Mouse (Mus musculus): Measurements from ENCODE around the gene Tmco1. TPM values are rescaled to one million over a fixed set of nuclear protein-coding genes. Genes with fewer than 3 reads are reported as not detected.
A peak's percentile ranks its signal among the peaks of the same experiment; 100 is the strongest.

Gene Tmco1
- polyA plus RNA-seq, 1 experiment from 2014 or later = 91.5 TPM

DNA sequence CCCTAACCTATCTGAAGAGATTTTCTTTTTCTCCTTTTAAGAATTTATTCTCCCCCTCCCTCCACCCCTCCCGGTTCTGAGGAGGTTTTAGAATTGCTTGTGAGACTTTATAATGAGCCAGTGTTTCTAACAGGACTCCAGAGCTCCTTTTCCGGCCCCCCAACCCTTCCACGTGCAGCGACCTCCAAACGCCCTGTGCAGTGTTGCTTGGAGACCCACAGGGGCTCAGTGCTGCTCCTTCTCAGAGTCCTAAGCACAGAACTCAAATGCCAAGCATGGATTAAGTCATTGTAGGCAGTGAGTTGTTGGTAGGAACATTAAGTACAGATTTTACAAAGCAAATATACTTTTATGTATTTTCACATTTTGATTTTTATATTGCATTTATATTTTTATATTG is 55.1 kb downstream of the Tmco1 start:
- H3K9ac ChIP-seq = no peak overlapping the region
- H3K36me3 ChIP-seq (ENCODE audit: insufficient read depth) = peaks cover 24% of the 10 kb centered on the region; the same call in 1 of the 2 replicates
- no peak overlapping the region for H3K4me2 ChIP-seq
- no peak for TF ChIP-seq CTCF (IDR thresholded peaks at IDR 0.05; ENCODE audit: low read depth)
- ATAC-seq (ENCODE audit: insufficient read depth) (no peak), DNase-seq (no peak)
- H3K4me1 ChIP-seq (ENCODE audit: insufficient read depth) = no peaks in the 10 kb centered on the region
- H3K9me3 ChIP-seq (ENCODE audit: low read depth, low read length) = no peaks in the 10 kb centered on the region
- no peaks in the 10 kb centered on the region for H3K27me3 ChIP-seq (ENCODE audit: insufficient read depth, low read length)
- H3K27ac ChIP-seq (ENCODE audit: low read depth) = no peak overlapping the region
- 66% methylated on average over 5 of the region's 5 CpGs for WGBS
- no peak overlapping the region for H3K4me3 ChIP-seq (ENCODE audit: low read depth, low read length)

DNA sequence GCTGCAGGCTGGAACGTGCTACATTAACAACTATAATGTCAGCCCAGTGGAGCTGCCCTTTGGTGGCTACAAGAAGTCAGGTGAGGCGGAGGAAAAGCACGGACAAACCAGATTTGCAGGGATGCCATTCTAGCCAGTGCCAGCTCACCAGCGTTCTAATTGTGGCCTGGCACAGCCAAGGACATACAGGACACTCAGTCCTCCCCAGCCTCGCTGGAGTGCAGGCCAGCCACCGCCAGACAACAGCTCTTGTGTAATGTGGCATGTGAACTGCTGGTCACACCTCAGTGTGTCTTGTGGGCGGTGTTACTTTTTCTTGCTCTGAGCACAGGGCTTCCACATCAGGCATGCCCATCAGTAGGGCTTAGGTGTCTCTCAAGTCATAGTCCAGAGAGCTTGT is 57.6 kb downstream of the Tmco1 start:
- no peak for DNase-seq
- H3K9me3 ChIP-seq (ENCODE audit: low read depth, low read length) = no peaks in the 10 kb centered on the region
- TF ChIP-seq CTCF (IDR thresholded peaks at IDR 0.05; ENCODE audit: low read depth) = no peak
- H3K27me3 ChIP-seq (ENCODE audit: insufficient read depth, low read length) = no peaks in the 10 kb centered on the region
- no peak overlapping the region for H3K4me2 ChIP-seq
- H3K27ac ChIP-seq (ENCODE audit: low read depth) = no peak overlapping the region
- no peak overlapping the region for H3K9ac ChIP-seq
- peaks cover 28% of the 10 kb centered on the region; the same call in 1 of the 2 replicates for H3K36me3 ChIP-seq (ENCODE audit: insufficient read depth)
- H3K4me1 ChIP-seq (ENCODE audit: insufficient read depth) = no peaks in the 10 kb centered on the region
- no peak for ATAC-seq (ENCODE audit: insufficient read depth)
- WGBS = 85% methylated on average over 7 of the region's 7 CpGs
- H3K4me3 ChIP-seq (ENCODE audit: low read depth, low read length) = no peak overlapping the region

DNA sequence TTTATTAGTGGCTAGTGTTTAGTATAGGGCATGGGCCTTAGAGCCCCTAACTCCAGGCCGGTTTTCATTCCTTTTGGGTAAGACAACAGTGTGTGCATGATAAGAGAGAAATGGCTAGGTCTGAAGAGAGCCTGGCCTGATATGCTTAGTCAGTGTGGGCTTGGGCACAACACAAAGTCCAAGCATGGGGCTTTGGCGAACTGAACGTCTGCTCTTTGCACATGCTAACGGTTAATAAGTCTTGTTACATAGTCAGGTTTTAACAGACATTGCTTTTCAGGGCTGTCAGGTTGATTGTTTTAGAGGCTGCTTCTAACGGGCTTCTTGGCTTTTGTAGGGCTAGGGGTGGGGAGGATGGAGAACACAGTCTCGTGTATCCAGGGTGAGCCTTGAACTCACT is 58.4 kb downstream of the Tmco1 start:
- H3K27ac ChIP-seq (ENCODE audit: low read depth) = no peak overlapping the region
- H3K4me3 ChIP-seq (ENCODE audit: low read depth, low read length) = no peak overlapping the region
- H3K4me2 ChIP-seq = no peak overlapping the region
- no peak for TF ChIP-seq CTCF (IDR thresholded peaks at IDR 0.05; ENCODE audit: low read depth)
- no peaks in the 10 kb centered on the region for H3K27me3 ChIP-seq (ENCODE audit: insufficient read depth, low read length)
- WGBS = 81% methylated on average over 6 of the region's 6 CpGs
- H3K9me3 ChIP-seq (ENCODE audit: low read depth, low read length) = no peaks in the 10 kb centered on the region
- DNase-seq (no peak), ATAC-seq (ENCODE audit: insufficient read depth) (no peak)
- H3K36me3 ChIP-seq (ENCODE audit: insufficient read depth) = peaks cover 21% of the 10 kb centered on the region; the same call in 1 of the 2 replicates
- H3K9ac ChIP-seq = no peak overlapping the region
- H3K4me1 ChIP-seq (ENCODE audit: insufficient read depth) = no peaks in the 10 kb centered on the region

GRCm38 (mm10) chr1:167368018-167368417 is 59.8 kb downstream of the Tmco1 start:
- WGBS = 81% methylated on average over 4 of the region's 4 CpGs
- Histone ChIP-seq H3K4me2 (no peak overlapping the region), H3K27ac (ENCODE audit: low read depth) (no peak overlapping the region), H3K4me3 (ENCODE audit: low read depth, low read length) (no peak overlapping the region), H3K9ac (no peak overlapping the region), H3K4me1 (ENCODE audit: insufficient read depth) (no peaks in the 10 kb centered on the region), H3K9me3 (ENCODE audit: low read depth, low read length) (no peaks in the 10 kb centered on the region), H3K27me3 (ENCODE audit: insufficient read depth, low read length) (no peaks in the 10 kb centered on the region), H3K36me3 (ENCODE audit: insufficient read depth) (peaks cover 17% of the 10 kb centered on the region; the same call in 1 of the 2 replicates)
- no peak for TF ChIP-seq CTCF (IDR thresholded peaks at IDR 0.05; ENCODE audit: low read depth)
- ATAC-seq (ENCODE audit: insufficient read depth) (no peak), DNase-seq (no peak)

DNA sequence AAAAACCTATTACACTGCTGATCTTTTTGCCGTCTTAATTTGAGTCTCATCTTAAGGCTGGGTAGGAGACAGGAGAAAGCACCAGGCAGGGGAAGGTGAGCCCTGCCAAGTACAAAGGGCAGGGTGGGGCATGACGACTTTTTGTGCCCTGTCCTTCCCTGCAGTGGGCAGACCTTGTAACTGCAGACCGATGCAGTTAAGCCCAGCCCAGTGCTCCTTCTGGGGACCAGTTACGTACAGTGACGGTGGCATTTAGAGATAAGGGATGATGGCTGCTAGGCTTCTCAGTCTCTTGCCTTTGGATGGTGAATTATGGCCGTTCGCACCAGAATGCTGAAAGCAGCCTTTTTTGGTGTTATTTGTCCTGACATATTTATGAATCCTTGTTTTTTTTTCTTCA is 60.3 kb downstream of the Tmco1 start:
- no peaks in the 10 kb centered on the region for H3K27me3 ChIP-seq (ENCODE audit: insufficient read depth, low read length)
- TF ChIP-seq CTCF (IDR thresholded peaks at IDR 0.05; ENCODE audit: low read depth) = no peak
- H3K9ac ChIP-seq = no peak overlapping the region
- 72% methylated on average over 7 of the region's 7 CpGs for whole genome bisulfite sequencing
- no peak overlapping the region for H3K4me2 ChIP-seq
- no peak for ATAC-seq (ENCODE audit: insufficient read depth)
- no peak overlapping the region for H3K4me3 ChIP-seq (ENCODE audit: low read depth, low read length)
- H3K36me3 ChIP-seq (ENCODE audit: insufficient read depth) = peaks cover 17% of the 10 kb centered on the region; the same call in 1 of the 2 replicates
- no peaks in the 10 kb centered on the region for H3K9me3 ChIP-seq (ENCODE audit: low read depth, low read length)
- no peak overlapping the region for H3K27ac ChIP-seq (ENCODE audit: low read depth)
- DNase-seq = no peak
- no peaks in the 10 kb centered on the region for H3K4me1 ChIP-seq (ENCODE audit: insufficient read depth)

DNA sequence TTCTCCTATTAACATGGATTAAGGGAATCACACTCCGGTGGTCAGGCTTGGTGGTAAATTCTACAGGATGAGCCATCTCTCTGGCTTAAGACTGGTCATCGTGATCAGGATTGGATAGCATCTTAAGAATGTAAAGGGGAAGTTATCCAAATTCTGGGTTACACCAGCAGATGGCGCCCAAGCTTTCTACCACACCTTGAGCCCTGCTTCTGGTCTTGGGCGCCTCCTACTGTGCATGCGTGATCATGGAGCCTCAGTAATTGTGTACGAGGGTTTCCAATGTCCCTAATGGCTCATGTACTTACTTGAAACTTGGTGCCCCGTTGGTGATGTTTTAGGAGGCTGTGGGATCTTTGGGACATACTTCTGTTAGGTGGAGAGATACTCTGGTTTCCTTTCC is 61.7 kb downstream of the Tmco1 start:
- Histone ChIP-seq H3K9ac (no peak overlapping the region), H3K9me3 (ENCODE audit: low read depth, low read length) (no peaks in the 10 kb centered on the region), H3K4me2 (no peak overlapping the region), H3K36me3 (ENCODE audit: insufficient read depth) (peaks cover 13% of the 10 kb centered on the region; the same call in 1 of the 2 replicates), H3K4me1 (ENCODE audit: insufficient read depth) (no peaks in the 10 kb centered on the region), H3K27me3 (ENCODE audit: insufficient read depth, low read length) (no peaks in the 10 kb centered on the region), H3K27ac (ENCODE audit: low read depth) (no peak overlapping the region), H3K4me3 (ENCODE audit: low read depth, low read length) (no peak overlapping the region)
- ATAC-seq (ENCODE audit: insufficient read depth) = peak; percentile 35; the same call in 1 of the 2 replicates
- peak; percentile 98 for TF ChIP-seq CTCF (IDR thresholded peaks at IDR 0.05; ENCODE audit: low read depth)
- DNase-seq = peak; percentile 94
- WGBS = 11% methylated on average over 7 of the region's 7 CpGs

- no peak overlapping the region for H3K27ac ChIP-seq (ENCODE audit: low read depth)
- 0 out of 2 replicates have a peak, but pooled peaks cover 6% of the 10 kb centered on the region for H3K36me3 ChIP-seq (ENCODE audit: insufficient read depth)
- no peak for DNase-seq
- no peaks in the 10 kb centered on the region for H3K9me3 ChIP-seq (ENCODE audit: low read depth, low read length)
- 90% methylated on average over 7 of the region's 7 CpGs for WGBS
- no peak overlapping the region for H3K9ac ChIP-seq
- no peak overlapping the region for H3K4me3 ChIP-seq (ENCODE audit: low read depth, low read length)
- H3K4me1 ChIP-seq (ENCODE audit: insufficient read depth) = no peaks in the 10 kb centered on the region
- no peaks in the 10 kb centered on the region for H3K27me3 ChIP-seq (ENCODE audit: insufficient read depth, low read length)
- TF ChIP-seq CTCF (IDR thresholded peaks at IDR 0.05; ENCODE audit: low read depth) = no peak
- ATAC-seq (ENCODE audit: insufficient read depth) = no peak
- H3K4me2 ChIP-seq = no peak overlapping the region
Measured at GRCm38 (mm10) chr1:167372739-167373138, 64.6 kb downstream of the Tmco1 start.

Data from lung, embryonic 14.5 days (tissue).